Mouse (Mus musculus): Measurements from ENCODE around the gene 2310061I04Rik. TPM values are rescaled to one million over a fixed set of nuclear protein-coding genes. Genes with fewer than 3 reads are reported as not detected.
"Not testable (repeated sequence)": the region's sequence is repeated elsewhere in the genome, so short reads cannot be mapped to it uniquely, and the experiment has no call there.

Gene 2310061I04Rik
- polyA plus RNA-seq (2015; fragmentation: Nextera tagmentation; extraction: Ambion mirVana), result 45.8 and 48.7 TPM in 2 replicates

DNA sequence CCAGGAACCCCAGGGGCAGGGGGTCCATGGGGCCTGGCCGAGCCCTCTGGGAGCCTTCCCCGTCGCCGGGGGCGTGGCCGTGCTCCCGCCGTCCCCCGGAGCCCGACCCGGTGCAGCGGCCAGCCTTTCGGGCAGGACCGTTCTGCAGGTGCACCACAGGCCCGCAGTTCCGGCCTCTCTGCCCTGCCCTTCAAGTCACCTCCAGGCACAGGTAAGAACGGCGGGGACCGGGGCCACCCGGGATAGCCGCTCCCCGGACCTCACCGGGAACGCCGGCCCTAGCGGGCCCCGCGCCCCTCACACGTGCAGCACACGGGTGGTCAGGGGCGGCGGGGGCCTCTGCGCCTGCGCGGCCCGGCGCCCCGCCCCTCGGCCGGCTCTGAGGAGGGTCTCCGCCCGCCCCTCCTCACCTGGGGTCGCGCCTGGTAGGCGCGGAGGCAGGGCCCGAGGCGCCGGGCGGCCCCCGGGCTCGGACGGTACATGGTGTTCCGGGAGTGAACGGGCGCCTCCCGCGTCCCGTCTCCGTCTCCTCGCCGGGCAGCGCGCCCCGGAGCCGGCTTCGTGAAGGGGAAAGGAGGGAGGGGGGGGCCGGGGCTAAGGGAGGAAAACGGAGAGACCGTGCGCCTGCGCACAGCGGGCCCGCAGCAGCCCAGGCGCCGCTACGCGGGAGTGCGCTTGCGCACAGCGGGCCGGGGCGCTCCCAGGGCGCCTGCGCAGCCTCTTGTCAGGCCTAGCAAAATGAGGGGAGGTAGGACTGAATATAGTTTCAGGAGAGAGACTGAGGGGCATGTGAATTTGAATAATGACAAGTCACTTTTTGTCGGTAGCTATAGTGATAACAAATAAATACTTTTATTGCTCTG lies at the start of gene 2310061I04Rik:
Gene 2310061I04Rik, minus strand, starts transcription at position 651 of the 863 bp plus-strand sequence.
- Histone ChIP-seq H3K9me3 (no peaks in the 10 kb centered on the region), H3K9ac (peak within 1 kb of the TSS; percentile 95), H3K27ac (peak within 1 kb of the TSS; percentile 98), H3K36me3 (peaks cover 71% of the 10 kb centered on the region), H3K27me3 (no peaks in the 10 kb centered on the region), H3K4me3 (peak within 1 kb of the TSS; percentile 87), H3K4me2 (peak within 1 kb of the TSS; percentile 88), H3K4me1 (replicated peaks) (peaks cover 29% of the 10 kb centered on the region)
- under 1% methylated on average over 80 of the region's 86 CpGs for WGBS
- peak; percentile 94 for ATAC-seq (ENCODE audit: low FRiP score)

DNA sequence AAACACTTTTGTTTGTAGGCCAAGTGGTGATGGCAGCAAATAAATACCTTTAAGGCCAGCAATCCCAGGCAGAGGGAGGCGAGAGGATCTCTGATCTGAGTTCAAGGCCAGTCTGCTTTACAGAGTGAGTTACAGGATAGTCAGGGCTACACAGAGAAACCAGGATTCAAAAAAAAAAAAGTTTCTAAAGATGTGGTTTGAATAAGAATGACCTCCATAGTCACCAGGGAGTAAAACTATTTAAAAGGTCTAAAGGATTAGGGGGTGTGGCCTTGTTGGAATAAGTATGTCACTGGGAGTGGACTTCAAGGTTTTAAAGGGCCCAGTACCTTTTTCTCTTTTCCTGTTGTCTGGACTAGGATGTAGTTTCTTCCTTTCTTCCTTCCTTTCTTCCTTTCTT lies 42.7 kb upstream of the 2310061I04Rik start:
- Histone ChIP-seq H3K27ac (no peak overlapping the region), H3K4me3 (no peak overlapping the region), H3K9ac (no peak overlapping the region), H3K9me3 (no peaks in the 10 kb centered on the region), H3K4me1 (replicated peaks) (no peaks in the 10 kb centered on the region), H3K4me2 (no peak overlapping the region), H3K27me3 (no peaks in the 10 kb centered on the region), H3K36me3 (no peaks in the 10 kb centered on the region)
- ATAC-seq (ENCODE audit: low FRiP score), result no peak
- WGBS, result 66% methylated on average over 1 of the region's 1 CpGs

DNA sequence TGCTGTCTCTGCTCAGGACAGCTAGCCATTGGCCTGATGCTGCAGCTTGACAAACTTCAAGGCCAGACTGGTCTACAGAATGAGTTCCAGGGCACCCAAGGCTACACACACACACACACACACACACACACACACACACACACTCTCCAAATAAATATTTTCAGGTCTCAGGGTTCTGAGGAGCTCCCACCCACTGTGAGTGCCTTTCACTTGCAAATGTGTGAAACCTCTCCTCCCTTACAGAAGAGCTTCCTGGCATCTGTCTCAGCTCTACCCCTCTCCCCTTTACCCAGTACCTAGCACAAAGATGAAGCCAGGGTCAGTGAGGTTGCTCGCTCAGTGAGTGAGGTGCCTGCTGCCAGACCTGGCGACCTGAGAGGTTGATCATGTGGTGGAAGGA lies 41.9 kb upstream of the 2310061I04Rik start:
- no peaks in the 10 kb centered on the region for H3K36me3 ChIP-seq
- ATAC-seq (ENCODE audit: low FRiP score), result no peak
- WGBS, result 46% methylated on average over 2 of the region's 2 CpGs
- no peaks in the 10 kb centered on the region for H3K9me3 ChIP-seq
- no peak overlapping the region for H3K4me3 ChIP-seq
- no peak overlapping the region for H3K4me2 ChIP-seq
- H3K9ac ChIP-seq, result no peak overlapping the region
- no peaks in the 10 kb centered on the region for H3K4me1 ChIP-seq (replicated peaks)
- no peak overlapping the region for H3K27ac ChIP-seq
- H3K27me3 ChIP-seq, result no peaks in the 10 kb centered on the region

DNA sequence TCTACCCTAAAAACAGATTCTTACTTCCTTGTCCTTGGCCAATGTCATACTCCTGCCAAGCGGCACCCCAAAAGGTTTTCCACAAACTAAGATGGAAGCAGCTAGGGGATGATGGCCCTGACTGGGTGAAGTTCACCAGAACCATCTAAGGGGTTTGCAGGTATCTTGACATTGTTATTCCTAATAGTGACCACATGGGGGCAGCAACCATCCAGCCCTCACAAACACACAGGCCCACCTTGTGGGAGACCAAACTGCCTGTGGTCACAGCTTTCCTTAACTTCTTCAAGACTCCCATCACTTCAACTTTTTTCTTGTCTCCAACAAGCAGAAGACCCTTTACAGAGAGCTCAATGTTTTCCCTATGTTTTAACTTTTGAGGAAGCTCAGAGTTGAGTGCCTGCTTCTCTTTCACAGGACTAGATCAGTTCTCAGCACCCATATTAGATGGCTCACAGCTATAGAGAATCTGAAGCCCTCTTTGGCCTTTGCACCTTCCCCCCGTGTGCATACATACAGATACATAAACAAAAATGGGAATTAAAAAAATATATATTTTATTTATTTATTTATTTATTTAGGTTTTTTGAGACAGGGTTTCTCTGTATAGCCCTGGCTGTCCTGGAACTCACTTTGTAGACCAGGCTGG lies 40.6 kb upstream of the 2310061I04Rik start:
- WGBS, result 39% methylated on average over 2 of the region's 2 CpGs
- peak; percentile 66 for ATAC-seq (ENCODE audit: low FRiP score)
- Histone ChIP-seq H3K27ac (no peak overlapping the region), H3K36me3 (no peaks in the 10 kb centered on the region), H3K9me3 (no peaks in the 10 kb centered on the region), H3K4me1 (replicated peaks) (no peaks in the 10 kb centered on the region), H3K4me3 (no peak overlapping the region), H3K4me2 (no peak overlapping the region), H3K9ac (no peak overlapping the region), H3K27me3 (no peaks in the 10 kb centered on the region)

DNA sequence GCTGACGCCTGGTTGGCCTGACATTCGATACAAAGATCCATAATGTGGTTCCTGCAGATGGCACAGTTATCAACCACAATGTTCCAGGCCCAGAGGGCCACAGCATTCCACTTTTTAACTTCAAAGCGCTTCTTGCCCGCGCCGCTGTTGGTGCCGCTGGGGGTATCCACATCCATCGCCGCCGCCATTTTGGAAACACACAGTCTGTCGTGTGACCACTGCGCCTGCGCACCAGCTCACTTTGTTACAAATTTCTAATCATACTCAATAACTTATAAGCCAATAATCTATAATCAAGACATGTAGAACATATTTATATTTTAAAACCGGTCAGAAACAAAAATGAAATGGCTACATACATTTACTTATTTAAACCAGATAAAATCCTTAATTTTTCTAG lies 38.5 kb upstream of the 2310061I04Rik start:
- H3K9me3 ChIP-seq; H3K4me3 ChIP-seq; H3K4me2 ChIP-seq; H3K36me3 ChIP-seq; H3K27ac ChIP-seq; H3K9ac ChIP-seq; H3K4me1 ChIP-seq (replicated peaks); H3K27me3 ChIP-seq; ATAC-seq (ENCODE audit: low FRiP score): not testable (repeated sequence)
- WGBS, result 88% methylated on average over 14 of the region's 14 CpGs

DNA sequence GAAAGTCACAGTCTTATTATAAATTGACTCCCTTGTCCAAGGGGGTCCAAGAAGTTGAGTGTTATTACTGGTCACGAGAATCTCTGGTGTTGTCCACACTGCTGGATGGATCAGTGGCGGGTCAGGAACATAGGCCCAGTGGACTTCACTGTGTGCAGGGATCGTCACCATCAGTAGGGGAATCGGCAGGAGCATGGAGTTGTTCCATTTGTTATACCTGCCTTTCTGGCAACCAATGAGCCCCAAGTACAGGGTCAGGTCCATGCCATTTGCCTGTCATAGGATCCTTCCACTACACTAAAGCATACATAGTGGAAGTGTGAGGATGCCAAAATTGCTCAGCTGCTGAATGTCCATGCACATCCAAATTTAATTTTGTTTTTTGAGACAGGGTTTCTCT lies 35.4 kb upstream of the 2310061I04Rik start:
- H3K4me1 ChIP-seq (replicated peaks), result no peaks in the 10 kb centered on the region
- no peak overlapping the region for H3K4me3 ChIP-seq
- H3K27me3 ChIP-seq, result no peaks in the 10 kb centered on the region
- ATAC-seq (ENCODE audit: low FRiP score), result no peak
- H3K9ac ChIP-seq, result no peak overlapping the region
- no peak overlapping the region for H3K27ac ChIP-seq
- H3K9me3 ChIP-seq, result no peaks in the 10 kb centered on the region
- peaks cover 38% of the 10 kb centered on the region for H3K36me3 ChIP-seq
- H3K4me2 ChIP-seq, result no peak overlapping the region
- 90% methylated on average over 4 of the region's 4 CpGs for WGBS

DNA sequence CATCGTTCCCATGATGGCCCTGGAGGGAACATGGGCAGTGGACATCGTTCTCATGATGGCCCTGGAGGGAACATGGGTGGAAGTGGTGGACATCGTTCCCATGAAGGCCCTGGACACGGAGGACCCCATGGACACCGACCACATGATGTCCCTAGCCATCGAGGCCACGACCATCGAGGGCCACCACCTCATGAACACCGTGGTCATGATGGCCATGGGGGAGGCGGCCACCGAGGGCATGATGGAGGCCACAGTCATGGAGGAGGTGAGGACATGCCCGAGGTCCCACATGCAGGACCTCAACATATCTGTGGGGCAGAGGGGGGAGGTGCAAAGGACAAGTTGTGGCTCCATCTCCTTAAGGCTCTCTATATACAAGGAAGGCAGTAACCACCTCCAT lies 33.4 kb upstream of the 2310061I04Rik start:
- 96% methylated on average over 12 of the region's 12 CpGs for WGBS
- Histone ChIP-seq H3K4me1 (replicated peaks) (no peaks in the 10 kb centered on the region), H3K9me3 (no peaks in the 10 kb centered on the region), H3K36me3 (peaks cover 56% of the 10 kb centered on the region), H3K4me3 (no peak overlapping the region), H3K27me3 (no peaks in the 10 kb centered on the region), H3K9ac (no peak overlapping the region), H3K27ac (no peak overlapping the region), H3K4me2 (no peak overlapping the region)
- 0 out of 2 replicates have a peak, but pooled peaks have one; percentile 11 for ATAC-seq (ENCODE audit: low FRiP score)

DNA sequence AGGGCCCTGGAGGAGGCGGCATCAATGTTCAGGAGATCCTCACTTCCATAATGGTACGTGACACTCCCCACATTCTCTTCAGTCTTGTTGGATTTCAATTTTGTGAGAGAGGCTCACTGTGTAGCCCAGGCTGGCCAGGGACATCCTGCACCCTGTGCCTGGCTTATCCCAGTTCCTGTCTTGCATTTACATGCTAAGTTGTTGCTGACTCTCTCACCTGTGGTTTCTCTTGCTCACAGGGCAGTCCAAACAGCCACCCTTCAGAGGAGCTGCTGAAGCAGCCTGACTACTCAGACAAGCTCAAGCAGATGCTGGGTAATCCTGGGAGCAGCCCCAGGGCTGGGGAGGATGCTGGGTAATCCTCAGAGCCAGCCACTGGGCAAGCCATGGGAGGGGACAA lies 32.3 kb upstream of the 2310061I04Rik start:
- H3K4me2 ChIP-seq, result no peak overlapping the region
- 100% methylated on average over 2 of the region's 2 CpGs for WGBS
- no peak overlapping the region for H3K27ac ChIP-seq
- H3K4me1 ChIP-seq (replicated peaks), result no peaks in the 10 kb centered on the region
- H3K36me3 ChIP-seq, result peaks cover 67% of the 10 kb centered on the region
- ATAC-seq (ENCODE audit: low FRiP score), result no peak
- no peaks in the 10 kb centered on the region for H3K27me3 ChIP-seq
- H3K4me3 ChIP-seq, result no peak overlapping the region
- no peaks in the 10 kb centered on the region for H3K9me3 ChIP-seq
- H3K9ac ChIP-seq, result no peak overlapping the region

DNA sequence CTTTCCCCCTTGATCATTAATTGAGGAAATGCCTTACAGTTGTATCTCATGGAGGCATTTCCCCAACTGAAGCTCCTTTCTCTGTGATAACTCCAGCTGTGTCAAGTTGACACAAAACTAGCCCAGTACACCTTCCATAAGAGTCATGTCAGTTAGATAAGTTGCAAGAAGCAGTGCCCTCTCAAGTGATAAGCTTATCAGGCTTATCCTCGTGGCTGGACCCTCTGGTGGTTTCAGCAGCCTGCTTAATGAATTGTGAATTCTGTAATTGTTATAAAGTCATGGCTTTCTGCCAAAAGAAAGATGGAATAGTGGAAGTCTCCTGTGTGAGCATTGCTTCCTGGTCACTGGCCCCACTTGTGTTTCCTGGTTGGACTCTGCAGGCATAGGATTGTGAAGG lies 30.2 kb upstream of the 2310061I04Rik start:
- Histone ChIP-seq H3K4me1 (replicated peaks) (peaks cover 5% of the 10 kb centered on the region), H3K36me3 (peaks cover 79% of the 10 kb centered on the region), H3K27ac (no peak overlapping the region), H3K9me3 (no peaks in the 10 kb centered on the region), H3K27me3 (no peaks in the 10 kb centered on the region), H3K4me2 (no peak overlapping the region), H3K9ac (no peak overlapping the region), H3K4me3 (no peak overlapping the region)
- no peak for ATAC-seq (ENCODE audit: low FRiP score)
- WGBS, result 75% methylated on average over 1 of the region's 1 CpGs

DNA sequence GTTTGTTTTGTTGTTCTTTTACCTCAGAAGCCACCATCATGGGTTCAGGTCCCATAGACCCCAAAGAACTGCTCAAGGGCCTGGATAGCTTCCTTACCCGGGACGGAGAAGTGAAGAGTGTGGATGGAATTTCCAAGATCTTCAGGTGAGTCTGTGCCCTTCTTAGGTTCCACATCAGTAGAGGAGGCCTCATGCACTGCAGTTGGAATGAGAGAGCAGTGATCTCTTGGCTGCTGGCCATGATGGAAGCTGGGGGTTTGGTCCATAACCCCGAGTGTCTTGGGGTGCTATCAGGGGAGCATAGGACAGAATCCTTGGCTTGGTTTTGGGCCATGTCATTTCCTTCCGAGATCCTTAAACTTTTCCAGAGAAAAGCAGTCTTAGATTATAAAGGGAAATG lies 26.1 kb upstream of the 2310061I04Rik start:
- H3K9me3 ChIP-seq, result no peaks in the 10 kb centered on the region
- ATAC-seq (ENCODE audit: low FRiP score), result no peak
- H3K4me3 ChIP-seq, result no peak overlapping the region
- no peak overlapping the region; the same call in 1 of the 2 replicates for H3K27ac ChIP-seq
- no peak overlapping the region for H3K4me2 ChIP-seq
- H3K4me1 ChIP-seq (replicated peaks), result peaks cover 38% of the 10 kb centered on the region
- H3K9ac ChIP-seq, result no peak overlapping the region
- 91% methylated on average over 4 of the region's 4 CpGs for WGBS
- H3K27me3 ChIP-seq, result no peaks in the 10 kb centered on the region
- peaks cover 50% of the 10 kb centered on the region for H3K36me3 ChIP-seq

DNA sequence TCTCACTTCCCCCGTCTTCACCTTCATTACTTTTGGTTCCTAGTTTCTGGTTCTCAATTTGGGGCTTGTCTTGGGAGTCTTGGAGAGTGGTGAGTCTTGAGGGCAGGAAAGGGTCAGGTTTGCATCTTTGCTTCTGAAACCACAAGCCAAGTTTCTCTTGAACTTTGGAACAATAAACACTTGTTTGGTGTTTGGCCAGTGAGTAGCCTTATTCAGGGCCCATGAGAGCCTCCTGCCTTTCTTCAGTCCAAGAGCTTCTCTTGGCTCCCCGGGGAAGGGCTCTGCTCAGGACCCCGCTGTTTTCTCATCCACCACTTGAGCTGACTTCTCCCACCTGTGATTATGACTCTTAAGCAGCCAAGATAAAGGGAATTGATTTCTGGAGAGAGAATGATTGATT lies 25.3 kb upstream of the 2310061I04Rik start:
- H3K36me3 ChIP-seq, result peaks cover 43% of the 10 kb centered on the region
- 0 out of 2 replicates have a peak overlapping the region, but pooled peaks have one; percentile 20 for H3K9ac ChIP-seq
- no peaks in the 10 kb centered on the region for H3K9me3 ChIP-seq
- H3K4me3 ChIP-seq, result no peak overlapping the region
- no peak for ATAC-seq (ENCODE audit: low FRiP score)
- no peak overlapping the region for H3K4me2 ChIP-seq
- H3K4me1 ChIP-seq (replicated peaks), result peaks cover 38% of the 10 kb centered on the region
- H3K27me3 ChIP-seq, result no peaks in the 10 kb centered on the region
- H3K27ac ChIP-seq, result no peak overlapping the region
- 85% methylated on average over 3 of the region's 3 CpGs for WGBS

DNA sequence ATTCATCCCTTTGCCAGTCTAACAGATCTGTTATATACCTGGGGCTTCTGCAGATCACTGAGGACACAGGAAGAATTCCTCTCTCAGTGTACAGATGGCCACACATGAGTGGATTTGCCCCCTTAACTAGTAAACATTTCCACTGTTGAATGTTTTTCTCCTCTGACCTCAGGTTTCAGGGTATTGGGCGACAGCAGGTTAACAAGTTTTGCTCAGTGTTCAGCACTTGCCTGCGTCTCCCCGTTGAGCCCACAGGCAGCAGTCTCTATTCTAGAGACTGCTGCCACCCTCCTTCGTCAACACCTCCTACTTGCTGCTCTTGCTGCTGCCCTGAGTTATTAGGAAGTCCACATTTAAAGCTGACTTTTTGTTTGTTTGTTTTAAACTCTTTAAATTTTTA lies 24.5 kb upstream of the 2310061I04Rik start:
- H3K4me1 ChIP-seq (replicated peaks), result peaks cover 38% of the 10 kb centered on the region
- H3K27ac ChIP-seq, result peak overlapping the region; percentile 62; the same call in 1 of the 2 replicates
- H3K27me3 ChIP-seq, result no peaks in the 10 kb centered on the region
- H3K36me3 ChIP-seq, result peaks cover 36% of the 10 kb centered on the region
- no peak for ATAC-seq (ENCODE audit: low FRiP score)
- no peaks in the 10 kb centered on the region for H3K9me3 ChIP-seq
- H3K4me2 ChIP-seq, result peak overlapping the region; percentile 83; the same call in 1 of the 2 replicates
- no peak overlapping the region for H3K4me3 ChIP-seq
- 89% methylated on average over 4 of the region's 4 CpGs for WGBS
- H3K9ac ChIP-seq, result peak overlapping the region; percentile 13; the same call in 1 of the 2 replicates

Data from hindbrain, embryonic 13.5 days (tissue).